Mouse (Mus musculus) cerebellum, adult 11-12 months (tissue): ENCODE results near the gene Gm5965.
"Not testable (repeated sequence)": the region's sequence is repeated elsewhere in the genome, so short reads cannot be mapped to it uniquely, and the experiment has no call there.

ENCODE experiments used
- DNase-seq: peaks from one replicate; pipeline ENCODE4 v3.0.0; 2022

Gm5965 gene

DNA sequence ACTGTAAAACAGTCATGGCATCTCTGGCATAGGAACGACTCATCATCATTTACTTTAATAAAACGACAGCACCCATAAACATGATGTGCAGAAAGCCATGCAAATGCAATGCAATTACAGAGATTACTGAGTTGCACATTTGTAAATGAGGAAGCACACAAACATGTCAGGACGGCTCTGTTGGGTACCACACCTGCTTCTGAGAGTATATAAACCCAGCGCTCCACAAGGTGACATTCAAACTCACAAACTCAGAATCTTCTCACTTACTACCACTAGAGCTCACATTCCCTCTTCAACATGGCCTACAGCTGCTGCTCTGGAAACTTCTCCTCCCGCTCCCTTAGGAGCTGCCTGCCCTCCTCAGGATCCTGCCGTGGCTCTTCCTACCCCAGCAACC lies at the start of gene Gm5965:
TSS of gene Gm5965 (plus strand) at position 301 of the 400 bp plus-strand sequence.
- DNase-seq: no peak

DNA sequence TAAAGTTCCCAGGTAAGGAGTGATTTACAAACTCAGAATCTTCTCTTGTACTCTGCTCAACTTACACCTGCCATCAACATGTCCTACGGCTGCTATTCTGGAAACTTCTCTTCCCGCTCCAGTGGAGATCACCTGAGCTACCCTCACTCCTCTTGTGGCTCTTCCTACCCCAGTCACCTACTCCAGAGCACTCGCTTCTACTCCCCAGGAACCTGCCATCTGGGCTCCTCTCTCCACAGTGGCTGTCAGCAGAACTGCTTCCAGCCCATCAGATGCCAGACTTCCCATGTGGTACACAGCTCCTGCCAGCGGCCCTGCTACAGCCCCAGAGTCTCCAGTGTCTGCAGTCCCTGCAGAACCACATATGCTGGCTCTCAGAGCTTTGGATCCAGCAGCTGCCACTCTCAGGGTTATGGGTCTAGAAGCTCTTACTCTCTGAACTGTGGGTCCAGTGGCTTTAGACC lies 48.9 kb upstream of the Gm5965 start, which contains the start of gene Krtap13-1:
TSS of gene Krtap13-1 (plus strand) at position 51 of the 464 bp plus-strand sequence.
- peak; percentile 19 for DNase-seq

- no peak for DNase-seq
Observed at GRCm38 (mm10) chr16:88735391-88735790, 42.3 kb upstream of the Gm5965 start.

DNA sequence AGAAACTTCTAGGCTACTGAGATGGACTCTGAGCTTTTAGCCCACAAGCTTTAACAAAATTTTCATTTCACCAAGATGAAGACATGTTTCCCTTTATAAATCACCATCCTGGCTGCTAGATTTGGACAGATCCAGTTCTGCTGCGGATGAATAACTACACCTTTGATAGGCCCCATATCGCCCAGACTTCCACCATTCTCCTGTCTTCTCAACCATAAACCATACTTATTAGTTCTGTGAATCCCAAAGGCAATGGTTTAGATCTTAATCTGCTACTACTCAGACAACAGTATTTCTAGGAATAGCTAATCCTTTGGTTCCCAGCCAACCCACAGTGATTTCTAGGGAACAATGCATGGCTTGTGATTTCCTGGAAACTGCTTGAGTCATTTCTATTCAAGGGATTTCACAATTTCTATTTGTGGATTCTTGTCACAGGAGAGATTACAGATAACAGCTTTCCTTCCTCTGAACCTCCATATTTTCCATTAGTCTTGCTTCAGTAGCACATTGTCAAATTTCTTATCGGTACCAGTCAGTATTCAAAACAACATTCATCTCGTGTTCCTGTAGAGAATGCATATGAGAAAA lies 32.9 kb upstream of the Gm5965 start:
- no peak for DNase-seq

DNA sequence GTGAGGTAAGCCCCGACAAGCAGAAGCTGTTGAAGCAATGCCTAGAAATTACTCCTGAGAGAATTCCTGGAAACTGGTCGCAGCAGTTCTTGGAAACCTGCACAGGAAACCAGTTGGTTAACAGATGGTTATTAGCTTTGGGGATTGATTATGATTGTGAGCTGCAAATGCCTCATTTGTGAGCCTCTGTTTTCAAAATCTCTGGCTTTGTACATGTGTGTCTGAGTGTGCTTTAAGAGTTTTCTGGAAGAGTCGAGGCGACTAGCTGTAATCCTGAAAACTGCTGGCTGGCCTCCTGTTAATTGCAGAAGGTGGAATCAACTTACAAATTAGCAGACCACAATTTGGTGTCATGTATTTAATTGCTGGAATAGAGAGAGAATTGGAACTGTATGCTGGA lies 29.8 kb upstream of the Gm5965 start:
- no peak for DNase-seq

- DNase-seq: not testable (repeated sequence)
Observed at GRCm38 (mm10) chr16:88751535-88751934, 26.2 kb upstream of the Gm5965 start, which contains the start of gene Krtap13. TSS of gene Krtap13 (minus strand) at chr16:88751635.

GRCm38 (mm10) chr16:88758547-88758946 lies 19.1 kb upstream of the Gm5965 start, which contains the start of gene 2310034C09Rik:
TSS of gene 2310034C09Rik (plus strand) at chr16:88758847.
- DNase-seq: not testable (repeated sequence)

GRCm38 (mm10) chr16:88774106-88774505 lies 3.6 kb upstream of the Gm5965 start, which contains the start of gene 2310057N15Rik:
TSS of gene 2310057N15Rik (minus strand) at chr16:88774206.
- DNase-seq: no peak

- DNase-seq: no peak
Observed at GRCm38 (mm10) chr16:88786786-88787185, 9.1 kb downstream of the Gm5965 start.

DNA sequence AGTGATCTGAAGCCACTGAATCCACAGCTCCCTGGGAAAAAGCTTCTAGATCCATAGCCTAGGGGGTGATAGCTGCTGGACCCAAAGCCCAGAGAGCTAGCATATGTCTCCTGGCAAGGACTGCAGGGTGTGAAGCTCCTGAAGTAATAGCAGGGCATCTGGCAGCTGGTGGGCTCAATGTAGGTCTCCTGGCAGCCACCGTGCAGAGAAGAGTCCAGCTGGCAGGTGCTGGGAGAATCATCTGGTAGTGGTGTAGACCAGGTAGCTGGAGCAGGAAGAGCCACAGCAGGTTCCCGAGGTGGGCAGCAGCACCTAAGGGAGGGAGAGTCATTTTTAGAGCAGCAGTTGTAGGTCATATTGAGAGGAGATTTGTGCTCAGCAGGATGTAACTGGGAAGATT lies 34.1 kb downstream of the Gm5965 start, which contains the start of gene Gm20741:
TSS of gene Gm20741 (minus strand) at position 394 of the 400 bp plus-strand sequence.
- peak; percentile 77 for DNase-seq

DNA sequence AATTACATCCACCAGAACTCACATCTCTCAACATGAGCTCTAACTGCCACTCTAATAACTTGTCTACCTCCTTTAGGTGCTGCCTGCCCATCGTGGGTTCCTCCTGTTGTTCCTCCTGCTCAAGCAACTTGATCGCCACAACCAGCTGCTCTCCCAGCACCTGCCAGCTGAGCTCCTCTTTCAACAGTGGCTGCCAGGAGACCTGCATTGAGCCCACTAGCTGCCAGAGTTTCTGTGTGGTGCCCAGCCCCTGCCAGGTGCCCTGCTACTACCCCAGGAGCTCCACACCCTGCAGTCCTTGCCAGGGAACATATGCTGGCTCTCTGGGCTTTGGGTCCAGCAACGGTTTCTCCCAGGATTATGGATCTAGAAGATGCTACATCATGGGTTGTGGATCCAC lies 42.4 kb downstream of the Gm5965 start, which contains the start of gene Krtap15:
TSS of gene Krtap15 (plus strand) at position 150 of the 400 bp plus-strand sequence.
- DNase-seq: no peak

GRCm38 (mm10) chr16:88823736-88824135 lies 46.0 kb downstream of the Gm5965 start:
- no peak for DNase-seq

- DNase-seq: no peak
Observed at GRCm38 (mm10) chr16:88826095-88826652, 48.5 kb downstream of the Gm5965 start, which contains the start of gene Krtap14. TSS of gene Krtap14 (minus strand) at chr16:88826145.

GRCm38 (mm10) chr16:88826978-88827377 lies 49.3 kb downstream of the Gm5965 start:
- DNase-seq: no peak
